Mouse (Mus musculus): ENCODE measurements at regions not wholly inside any gene's neighbourhood (a gene's known extent, or its start where the extent isn't known, plus 50 kb on each side); places are given as distances from the start of the nearest gene placed in this dataset.
"Not testable (repeated sequence)": the region's sequence is repeated elsewhere in the genome, so short reads cannot be mapped to it uniquely, and the experiment has no call there.

GRCm38 (mm10) chr3:153144217-153144616, 162.2 kb upstream of the St6galnac5 start:
- no peaks in the 10 kb centered on the region for H3K9me3 ChIP-seq (replicated peaks; ENCODE audit: control insufficient read depth, low read length)
- no peak overlapping the region for H3K4me2 ChIP-seq
- no peaks in the 10 kb centered on the region for H3K36me3 ChIP-seq (ENCODE audit: control insufficient read depth, insufficient read depth, low read length)
- WGBS (ENCODE audit: insufficient replicate concordance) = 82% methylated on average over 10 of the region's 10 CpGs
- no peaks in the 10 kb centered on the region for H3K27me3 ChIP-seq (ENCODE audit: control insufficient read depth, insufficient read depth, low read length)
- ATAC-seq (replicated peaks; ENCODE audit: insufficient number of reproducible peaks, low FRiP score, low TSS enrichment) = no peak
- H3K4me1 ChIP-seq (ENCODE audit: control insufficient read depth, insufficient read depth, low read length) = no peaks in the 10 kb centered on the region
- H3K27ac ChIP-seq (ENCODE audit: low read depth, low read length) = no peak overlapping the region
- no peak overlapping the region for H3K9ac ChIP-seq (ENCODE audit: low read depth, low read length)
- no peak overlapping the region for H3K4me3 ChIP-seq (ENCODE audit: low read depth, low read length)

- H3K9me3 ChIP-seq (replicated peaks; ENCODE audit: control insufficient read depth, low read length) = no peaks in the 10 kb centered on the region
- no peak overlapping the region for H3K4me3 ChIP-seq (ENCODE audit: low read depth, low read length)
- WGBS (ENCODE audit: insufficient replicate concordance) = 89% methylated on average over 5 of the region's 5 CpGs
- H3K9ac ChIP-seq (ENCODE audit: low read depth, low read length) = no peak overlapping the region
- no peaks in the 10 kb centered on the region for H3K27me3 ChIP-seq (ENCODE audit: control insufficient read depth, insufficient read depth, low read length)
- H3K4me2 ChIP-seq = no peak overlapping the region
- no peaks in the 10 kb centered on the region for H3K36me3 ChIP-seq (ENCODE audit: control insufficient read depth, insufficient read depth, low read length)
- H3K4me1 ChIP-seq (ENCODE audit: control insufficient read depth, insufficient read depth, low read length) = no peaks in the 10 kb centered on the region
- H3K27ac ChIP-seq (ENCODE audit: low read depth, low read length) = no peak overlapping the region
- no peak for ATAC-seq (replicated peaks; ENCODE audit: insufficient number of reproducible peaks, low FRiP score, low TSS enrichment)
Observed at GRCm38 (mm10) chr3:153140985-153141384, 158.9 kb upstream of the St6galnac5 start.

DNA sequence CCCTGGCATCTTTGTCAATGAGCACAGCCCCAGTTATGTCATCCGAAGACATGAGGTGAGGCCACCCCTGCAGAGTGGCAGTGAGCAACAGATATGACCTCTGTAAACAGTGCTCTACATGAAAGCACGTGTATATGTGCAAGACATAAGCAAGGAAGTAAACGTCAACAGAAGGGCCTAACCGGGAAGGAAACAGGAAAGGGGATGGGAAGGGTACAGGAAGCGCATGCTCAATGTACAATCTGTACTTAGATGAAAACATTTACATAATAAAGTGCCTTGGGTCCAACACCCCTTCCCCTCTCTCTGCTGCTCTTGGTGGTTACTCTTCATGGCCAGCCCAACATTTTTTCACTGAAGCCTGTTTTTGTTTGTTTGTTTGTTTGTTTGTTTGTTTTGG, 143.3 kb upstream of the St6galnac5 start:
- no peak for ATAC-seq (replicated peaks; ENCODE audit: insufficient number of reproducible peaks, low FRiP score, low TSS enrichment)
- no peak overlapping the region for H3K4me2 ChIP-seq
- no peak overlapping the region for H3K4me3 ChIP-seq (ENCODE audit: low read depth, low read length)
- no peak overlapping the region for H3K9ac ChIP-seq (ENCODE audit: low read depth, low read length)
- no peaks in the 10 kb centered on the region for H3K9me3 ChIP-seq (replicated peaks; ENCODE audit: control insufficient read depth, low read length)
- H3K27me3 ChIP-seq (ENCODE audit: control insufficient read depth, insufficient read depth, low read length) = no peaks in the 10 kb centered on the region
- H3K4me1 ChIP-seq (ENCODE audit: control insufficient read depth, insufficient read depth, low read length) = no peaks in the 10 kb centered on the region
- WGBS (ENCODE audit: insufficient replicate concordance) = 71% methylated on average over 5 of the region's 5 CpGs
- no peak overlapping the region for H3K27ac ChIP-seq (ENCODE audit: low read depth, low read length)
- H3K36me3 ChIP-seq (ENCODE audit: control insufficient read depth, insufficient read depth, low read length) = no peaks in the 10 kb centered on the region

- H3K27me3 ChIP-seq (ENCODE audit: control insufficient read depth, insufficient read depth, low read length) = no peaks in the 10 kb centered on the region
- no peak for ATAC-seq (replicated peaks; ENCODE audit: insufficient number of reproducible peaks, low FRiP score, low TSS enrichment)
- no peak overlapping the region for H3K9ac ChIP-seq (ENCODE audit: low read depth, low read length)
- WGBS (ENCODE audit: insufficient replicate concordance) = 87% methylated on average over 10 of the region's 10 CpGs
- H3K4me2 ChIP-seq = no peak overlapping the region
- no peak overlapping the region for H3K4me3 ChIP-seq (ENCODE audit: low read depth, low read length)
- no peaks in the 10 kb centered on the region for H3K36me3 ChIP-seq (ENCODE audit: control insufficient read depth, insufficient read depth, low read length)
- H3K27ac ChIP-seq (ENCODE audit: low read depth, low read length) = no peak overlapping the region
- no peaks in the 10 kb centered on the region for H3K9me3 ChIP-seq (replicated peaks; ENCODE audit: control insufficient read depth, low read length)
- H3K4me1 ChIP-seq (ENCODE audit: control insufficient read depth, insufficient read depth, low read length) = no peaks in the 10 kb centered on the region
Observed at GRCm38 (mm10) chr3:153121934-153122333, 139.9 kb upstream of the St6galnac5 start.

DNA sequence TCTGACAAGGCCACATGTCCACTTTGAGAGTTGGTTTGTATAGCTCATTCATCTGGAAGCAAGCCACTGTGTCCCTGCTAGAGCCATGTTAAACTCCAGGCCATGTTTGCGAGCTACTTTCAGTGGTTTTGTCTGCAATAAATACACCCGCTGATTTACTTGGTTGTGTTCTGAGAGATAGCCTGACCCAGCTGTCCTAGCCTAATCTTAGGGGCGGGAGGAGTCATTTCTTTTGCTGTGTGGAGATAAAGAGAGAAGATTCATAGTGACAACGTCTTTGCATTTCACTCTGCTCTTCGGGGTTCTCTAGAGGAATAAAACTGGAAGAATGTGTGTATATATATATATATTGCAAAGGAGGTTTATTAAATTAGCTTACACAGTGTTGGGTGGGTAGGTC, 137.1 kb upstream of the St6galnac5 start:
- ATAC-seq (replicated peaks; ENCODE audit: insufficient number of reproducible peaks, low FRiP score, low TSS enrichment) = no peak
- H3K27me3 ChIP-seq (ENCODE audit: control insufficient read depth, insufficient read depth, low read length) = no peaks in the 10 kb centered on the region
- no peaks in the 10 kb centered on the region for H3K36me3 ChIP-seq (ENCODE audit: control insufficient read depth, insufficient read depth, low read length)
- no peak overlapping the region for H3K4me2 ChIP-seq
- H3K27ac ChIP-seq (ENCODE audit: low read depth, low read length) = no peak overlapping the region
- no peaks in the 10 kb centered on the region for H3K4me1 ChIP-seq (ENCODE audit: control insufficient read depth, insufficient read depth, low read length)
- H3K9me3 ChIP-seq (replicated peaks; ENCODE audit: control insufficient read depth, low read length) = no peaks in the 10 kb centered on the region
- 73% methylated on average over 5 of the region's 5 CpGs for whole genome bisulfite sequencing (ENCODE audit: insufficient replicate concordance)
- no peak overlapping the region for H3K9ac ChIP-seq (ENCODE audit: low read depth, low read length)
- H3K4me3 ChIP-seq (ENCODE audit: low read depth, low read length) = no peak overlapping the region

DNA sequence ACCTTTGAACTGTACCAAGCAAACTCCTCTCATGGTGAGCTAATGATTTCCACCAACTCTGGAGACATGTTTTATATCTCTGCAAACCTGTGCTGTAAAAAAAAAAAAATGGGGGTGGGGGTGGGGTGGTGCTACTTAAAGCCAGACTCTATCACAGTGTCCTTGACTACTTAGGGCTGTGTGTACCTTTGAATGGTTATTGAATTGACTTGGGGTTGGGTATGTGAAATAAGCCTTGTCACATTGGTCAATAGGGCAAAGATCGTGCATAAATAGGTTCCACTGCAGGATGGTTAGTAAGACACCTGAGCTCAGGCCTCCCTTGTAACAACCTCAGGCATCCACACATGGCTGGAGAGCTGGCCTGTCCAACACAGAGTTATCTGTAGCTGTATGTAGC, 136.6 kb upstream of the St6galnac5 start:
- Histone ChIP-seq H3K27ac (ENCODE audit: low read depth, low read length) (no peak overlapping the region), H3K4me3 (ENCODE audit: low read depth, low read length) (no peak overlapping the region), H3K9me3 (replicated peaks; ENCODE audit: control insufficient read depth, low read length) (no peaks in the 10 kb centered on the region), H3K4me1 (ENCODE audit: control insufficient read depth, insufficient read depth, low read length) (no peaks in the 10 kb centered on the region), H3K4me2 (no peak overlapping the region), H3K27me3 (ENCODE audit: control insufficient read depth, insufficient read depth, low read length) (no peaks in the 10 kb centered on the region), H3K36me3 (ENCODE audit: control insufficient read depth, insufficient read depth, low read length) (no peaks in the 10 kb centered on the region), H3K9ac (ENCODE audit: low read depth, low read length) (no peak overlapping the region)
- WGBS (ENCODE audit: insufficient replicate concordance) = 86% methylated on average over 1 of the region's 1 CpGs
- ATAC-seq (replicated peaks; ENCODE audit: insufficient number of reproducible peaks, low FRiP score, low TSS enrichment) = no peak

- WGBS (ENCODE audit: insufficient replicate concordance) = 84% methylated on average over 5 of the region's 5 CpGs
- no peak for ATAC-seq (replicated peaks; ENCODE audit: insufficient number of reproducible peaks, low FRiP score, low TSS enrichment)
Observed at GRCm38 (mm10) chr3:153105591-153105990, 123.5 kb upstream of the St6galnac5 start.

GRCm38 (mm10) chr3:153090572-153090971, 108.5 kb upstream of the St6galnac5 start:
- H3K9me3 ChIP-seq (replicated peaks; ENCODE audit: control insufficient read depth, low read length); H3K4me1 ChIP-seq (ENCODE audit: control insufficient read depth, insufficient read depth, low read length); H3K4me3 ChIP-seq (ENCODE audit: low read depth, low read length); ATAC-seq (replicated peaks; ENCODE audit: insufficient number of reproducible peaks, low FRiP score, low TSS enrichment); H3K27ac ChIP-seq (ENCODE audit: low read depth, low read length); H3K9ac ChIP-seq (ENCODE audit: low read depth, low read length); H3K4me2 ChIP-seq; H3K36me3 ChIP-seq (ENCODE audit: control insufficient read depth, insufficient read depth, low read length); H3K27me3 ChIP-seq (ENCODE audit: control insufficient read depth, insufficient read depth, low read length): not testable (repeated sequence)
- WGBS (ENCODE audit: insufficient replicate concordance) = 88% methylated on average over 4 of the region's 4 CpGs

More at GRCm38 (mm10) chr3:153105591-153105990, 123.5 kb upstream of the St6galnac5 start:
- no peak overlapping the region for H3K4me3 ChIP-seq (ENCODE audit: low read depth, low read length)
- no peak overlapping the region for H3K4me2 ChIP-seq
- no peaks in the 10 kb centered on the region for H3K9me3 ChIP-seq (replicated peaks; ENCODE audit: control insufficient read depth, low read length)
- no peaks in the 10 kb centered on the region for H3K27me3 ChIP-seq (ENCODE audit: control insufficient read depth, insufficient read depth, low read length)
- H3K9ac ChIP-seq (ENCODE audit: low read depth, low read length) = no peak overlapping the region
- no peaks in the 10 kb centered on the region for H3K4me1 ChIP-seq (ENCODE audit: control insufficient read depth, insufficient read depth, low read length)
- H3K27ac ChIP-seq (ENCODE audit: low read depth, low read length) = no peak overlapping the region
- H3K36me3 ChIP-seq (ENCODE audit: control insufficient read depth, insufficient read depth, low read length) = no peaks in the 10 kb centered on the region

GRCm38 (mm10) chr3:153085096-153085788, 103.2 kb upstream of the St6galnac5 start:
- Histone ChIP-seq H3K4me1 (ENCODE audit: control insufficient read depth, insufficient read depth, low read length) (peaks cover 8% of the 10 kb centered on the region; the same call in 1 of the 2 replicates), H3K36me3 (ENCODE audit: control insufficient read depth, insufficient read depth, low read length) (no peaks in the 10 kb centered on the region), H3K27me3 (ENCODE audit: control insufficient read depth, insufficient read depth, low read length) (no peaks in the 10 kb centered on the region), H3K4me3 (ENCODE audit: low read depth, low read length) (no peak overlapping the region), H3K9ac (ENCODE audit: low read depth, low read length) (no peak overlapping the region), H3K27ac (ENCODE audit: low read depth, low read length) (no peak overlapping the region), H3K4me2 (no peak overlapping the region), H3K9me3 (replicated peaks; ENCODE audit: control insufficient read depth, low read length) (no peaks in the 10 kb centered on the region)
- 43% methylated on average over 17 of the region's 17 CpGs for WGBS (ENCODE audit: insufficient replicate concordance)
- 0 out of 2 replicates have a peak, but pooled peaks have one; percentile 14 for ATAC-seq (replicated peaks; ENCODE audit: insufficient number of reproducible peaks, low FRiP score, low TSS enrichment)

All from heart, embryonic 11.5 days (tissue).